Mouse (Mus musculus) spleen, embryonic (tissue): ENCODE data around the gene Cldn19.

Experiments
- CTCF ChIA-PET: fragments of 350-600 bp; sonication (Branson Sonifier 250); formaldehyde crosslinking; loops from one replicate; lab custom pipeline; 2022; lab: Charles Lee

Gene Cldn19

GRCm38 (mm10) chr4:119297361-119297760 lies 42.1 kb downstream of the Cldn19 start:
- CTCF ChIA-PET = interaction anchor here (0.6 kb wide), 1 partner anchor 8 kb away, joined by 4 read pairs; no protein-coding TSS in a partner anchor

DNA sequence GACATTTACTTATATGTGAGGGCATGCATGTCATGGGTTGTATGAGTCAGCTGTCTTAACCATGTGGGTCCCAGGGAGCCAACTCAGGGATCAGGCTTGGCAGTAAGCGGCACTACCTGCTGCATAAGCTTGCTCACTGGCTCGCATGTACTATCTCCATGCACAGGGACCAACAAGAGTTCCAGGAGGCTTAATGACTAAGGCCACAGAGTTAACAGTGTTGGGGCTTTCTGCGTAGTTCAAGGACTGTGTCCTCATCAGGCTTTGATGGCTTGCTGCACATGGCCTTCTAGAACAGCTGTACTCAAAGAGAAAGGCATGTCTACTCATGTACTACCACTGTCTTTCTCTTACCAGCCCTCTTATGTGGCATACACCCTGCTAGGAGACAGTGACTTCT lies 45.5 kb downstream of the Cldn19 start:
- CTCF ChIA-PET = interaction anchor here (0.7 kb wide), 1 partner anchor 17 kb away, joined by 3 read pairs; no protein-coding TSS in a partner anchor

DNA sequence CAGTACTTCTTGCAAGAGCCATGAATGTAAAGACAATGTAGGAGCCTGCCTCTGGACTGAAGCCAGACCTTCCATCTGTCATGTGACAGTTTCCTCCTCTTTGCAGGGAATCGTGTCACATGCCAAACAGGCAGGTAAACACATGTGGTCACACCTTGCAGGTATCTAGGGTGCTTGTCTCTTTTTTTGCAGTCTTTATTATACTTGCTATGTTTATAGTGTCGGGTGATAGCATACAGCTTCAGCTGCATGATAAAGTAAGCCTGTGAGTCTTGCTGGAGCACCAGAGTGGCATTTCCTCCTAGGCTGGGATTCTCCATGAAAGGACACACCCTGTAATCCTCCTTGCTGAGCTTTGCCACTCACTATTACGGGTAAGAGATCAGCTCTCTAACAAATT lies 46.6 kb downstream of the Cldn19 start:
- CTCF ChIA-PET = no interaction called here

DNA sequence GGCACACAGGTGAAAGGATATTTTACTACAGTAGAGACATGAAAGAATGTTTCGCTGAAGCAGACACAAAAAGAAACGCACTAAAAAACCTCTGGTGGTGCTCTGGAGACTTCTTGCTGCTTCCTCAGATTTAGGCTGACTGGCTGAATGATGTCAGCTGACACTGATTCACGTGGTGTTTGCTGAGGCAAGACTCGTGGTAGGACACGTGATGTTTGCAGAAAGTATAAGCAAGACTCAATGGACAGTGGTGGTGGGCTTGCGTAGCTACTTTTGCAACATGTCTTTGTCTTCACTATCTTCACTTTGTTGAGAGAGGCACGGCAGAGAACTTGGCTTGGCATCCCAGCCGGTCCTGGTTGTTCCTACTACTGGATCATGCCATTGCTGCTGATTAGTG lies 48.1 kb downstream of the Cldn19 start:
- CTCF ChIA-PET = no interaction called here

DNA sequence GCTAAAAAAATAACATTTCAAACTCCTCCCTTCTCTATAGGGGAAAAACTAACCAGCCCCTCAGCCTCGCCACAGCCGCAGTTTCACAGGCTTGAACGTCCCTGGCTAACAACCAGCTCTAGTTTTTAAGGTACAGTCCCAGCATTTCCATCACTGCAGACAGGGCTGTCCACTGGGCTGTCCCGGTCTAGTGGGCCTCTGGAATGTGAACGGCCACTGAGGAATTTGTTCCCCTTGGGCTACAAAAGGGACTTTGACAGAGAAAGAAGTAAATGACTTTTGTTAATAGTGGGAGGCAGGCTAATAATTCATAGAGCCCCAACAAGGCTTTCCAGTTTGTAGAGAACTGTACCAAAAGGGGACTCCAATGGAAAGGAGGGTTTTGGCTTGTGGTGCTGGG lies 50.2 kb downstream of the Cldn19 start:
- CTCF ChIA-PET = no interaction called here
